Mouse (Mus musculus) erythroblast, embryonic 14.5 days (primary cell): ENCODE measurements around the gene Agpat2. TPM values are rescaled to one million over a fixed set of nuclear protein-coding genes. Genes with fewer than 3 reads are reported as not detected.
A peak's percentile ranks its signal among the peaks of the same experiment; 100 is the strongest.

Experiments
- H3K27me3 ChIP-seq: 2 replicates; pipeline ENCODE4 v1.6.1; 2012; ENCODE audit warnings: inconsistent platforms; ENCODE audit not compliant: control insufficient read depth
- H3K36me3 ChIP-seq: 2 replicates; pipeline ENCODE4 v1.6.1; 2012; ENCODE audit warnings: mild to moderate bottlenecking, inconsistent platforms; ENCODE audit not compliant: control insufficient read depth
- H3K4me1 ChIP-seq: 2 replicates; pipeline ENCODE4 v1.6.1; 2012; ENCODE audit warnings: inconsistent platforms; ENCODE audit not compliant: control insufficient read depth
- H3K4me3 ChIP-seq: replicated peaks from 2 replicates; pipeline ENCODE3; 2012; ENCODE audit warnings: moderate library complexity, mild to moderate bottlenecking, inconsistent platforms
- H3K9me3 ChIP-seq: 2 replicates; pipeline ENCODE4 v1.6.1; 2012; ENCODE audit warnings: low read length, inconsistent platforms, mixed read lengths; ENCODE audit not compliant: control insufficient read depth
- GATA1 ChIP-seq: IDR thresholded peaks from 2 replicates; pipeline ENCODE4 v1.6.1; 2012; ENCODE audit warnings: low read length, inconsistent platforms, mixed read lengths
- TAL1 ChIP-seq: IDR thresholded peaks from 3 replicates; pipeline ENCODE4 v1.6.1; 2012; ENCODE audit warnings: low read length, inconsistent platforms, mixed read lengths
- polyA plus RNA-seq: library from polyadenylated mRNA; stranded (reverse); fragments of >175 nt; gene quantifications from 2 replicates; pipeline ENCODE4 v1.2.3, GENCODE M21; 2012

Agpat2 gene
- polyA plus RNA-seq, 1 experiment: 0.02 TPM

DNA sequence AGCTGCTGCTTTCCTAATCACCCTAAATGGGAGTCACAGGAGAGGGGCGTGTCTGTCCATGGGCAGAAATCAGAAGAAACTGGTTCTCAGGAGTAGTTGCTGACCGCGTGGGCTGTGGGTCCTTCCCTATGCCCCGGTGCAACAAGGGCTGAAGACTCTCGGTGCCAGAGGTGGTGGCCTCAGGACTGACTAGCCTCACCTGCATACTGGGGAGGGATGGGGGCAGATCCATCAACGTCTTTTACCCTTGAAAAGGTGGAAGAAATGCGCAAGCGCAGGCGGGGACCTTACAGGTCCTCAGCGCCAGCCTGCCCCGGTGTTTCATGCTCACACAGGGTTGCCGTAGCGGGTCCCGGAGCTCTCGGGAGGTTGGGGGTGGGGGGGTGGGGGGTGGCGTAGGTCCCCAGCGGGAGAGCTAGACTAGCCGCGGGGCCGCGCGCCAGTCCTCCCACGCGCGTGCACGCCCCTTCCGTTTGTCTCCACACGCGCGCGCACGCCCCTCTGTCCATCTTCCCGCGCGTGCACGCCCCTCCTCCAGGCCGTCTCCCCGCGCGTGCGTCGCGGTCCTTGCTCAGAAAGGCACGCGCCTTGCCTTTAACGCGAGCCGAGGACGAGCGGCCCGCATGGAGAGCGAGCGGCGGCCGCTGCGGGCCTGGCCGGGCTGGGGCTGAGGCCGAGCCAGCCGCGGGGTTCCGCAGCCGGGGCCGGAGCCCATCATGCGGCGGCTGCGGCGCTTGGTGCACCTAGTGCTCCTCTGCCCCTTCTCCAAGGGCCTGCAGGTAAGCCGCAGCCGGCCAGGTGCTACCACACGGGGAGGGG lies 23.9 kb upstream of the Agpat2 start, which contains the start of gene Fam69b:
Gene Fam69b (plus strand): TSS at position 537 of the 819 bp plus-strand sequence.
- no peaks in the 10 kb centered on the region for H3K36me3 ChIP-seq
- TF ChIP-seq TAL1 (no peak), GATA1 (no peak)
- no peaks in the 10 kb centered on the region for H3K9me3 ChIP-seq
- H3K4me3 ChIP-seq: peak within 1 kb of the TSS; percentile 49
- peaks cover 30% of the 10 kb centered on the region for H3K27me3 ChIP-seq
- H3K4me1 ChIP-seq: peaks cover 6% of the 10 kb centered on the region

- H3K36me3 ChIP-seq: no peaks in the 10 kb centered on the region
- peaks cover 30% of the 10 kb centered on the region for H3K27me3 ChIP-seq
- TF ChIP-seq GATA1 (no peak), TAL1 (no peak)
- H3K4me1 ChIP-seq: peaks cover 6% of the 10 kb centered on the region
- no peaks in the 10 kb centered on the region for H3K9me3 ChIP-seq
- H3K4me3 ChIP-seq: no peak overlapping the region
Measured at GRCm38 (mm10) chr2:26626081-26626480, 21.9 kb upstream of the Agpat2 start.

DNA sequence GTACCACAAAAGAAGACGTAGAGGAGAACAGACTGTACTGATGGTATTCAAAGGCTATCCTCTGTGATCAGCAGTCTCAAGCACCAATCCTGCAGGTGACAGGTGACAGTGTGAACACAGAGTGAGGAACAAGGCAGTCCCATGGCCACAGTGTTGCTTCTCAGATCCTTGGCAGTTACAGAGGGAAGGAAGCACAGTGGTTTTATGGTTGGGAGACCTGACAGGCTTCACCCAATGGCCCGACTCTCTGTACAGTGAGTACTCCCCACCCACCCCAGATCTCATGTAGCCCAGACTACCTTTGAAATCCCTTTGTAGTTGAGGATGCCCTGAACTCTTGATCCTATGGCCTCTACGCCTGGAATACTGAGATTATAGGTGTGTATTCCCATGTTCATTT lies 21.2 kb upstream of the Agpat2 start:
- H3K36me3 ChIP-seq: no peaks in the 10 kb centered on the region
- no peak overlapping the region for H3K4me3 ChIP-seq
- H3K4me1 ChIP-seq: peaks cover 6% of the 10 kb centered on the region
- H3K9me3 ChIP-seq: no peaks in the 10 kb centered on the region
- no peak for TF ChIP-seq TAL1
- no peak for TF ChIP-seq GATA1
- H3K27me3 ChIP-seq: peaks cover 28% of the 10 kb centered on the region

GRCm38 (mm10) chr2:26622984-26623383 lies 18.8 kb upstream of the Agpat2 start:
- no peak for TF ChIP-seq TAL1
- no peak for TF ChIP-seq GATA1
- Histone ChIP-seq H3K4me1 (peaks cover 2% of the 10 kb centered on the region), H3K27me3 (peaks cover 14% of the 10 kb centered on the region), H3K36me3 (no peaks in the 10 kb centered on the region), H3K9me3 (no peaks in the 10 kb centered on the region), H3K4me3 (no peak overlapping the region)

DNA sequence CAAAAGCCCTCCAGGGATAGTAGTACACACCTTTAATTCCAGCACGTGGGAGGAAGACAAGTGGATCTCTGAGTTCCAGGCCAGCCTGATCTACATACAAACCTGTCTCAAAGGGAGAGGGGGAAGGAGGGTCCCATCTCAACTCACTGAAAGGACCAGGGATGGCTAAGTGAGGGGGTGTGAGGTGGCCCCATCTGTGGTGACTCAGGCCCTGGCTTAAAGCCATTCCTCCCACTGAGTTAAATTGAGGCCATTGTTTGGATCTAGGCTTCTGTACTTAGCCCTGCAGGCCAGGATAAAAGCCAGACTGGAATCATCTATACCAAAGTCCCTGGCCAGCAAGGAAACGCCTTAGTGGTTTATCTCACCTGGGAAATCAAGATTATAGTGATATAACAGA lies 17.0 kb upstream of the Agpat2 start:
- no peak for TF ChIP-seq TAL1
- no peak for TF ChIP-seq GATA1
- H3K27me3 ChIP-seq: no peaks in the 10 kb centered on the region

GRCm38 (mm10) chr2:26617928-26618327 lies 13.7 kb upstream of the Agpat2 start:
- no peaks in the 10 kb centered on the region for H3K9me3 ChIP-seq
- H3K4me3 ChIP-seq: no peak overlapping the region
- TF ChIP-seq TAL1: no peak
- TF ChIP-seq GATA1: no peak
- no peaks in the 10 kb centered on the region for H3K27me3 ChIP-seq
- no peaks in the 10 kb centered on the region for H3K4me1 ChIP-seq
- H3K36me3 ChIP-seq: no peaks in the 10 kb centered on the region

More for the DNA sequence above, 17.0 kb upstream of the Agpat2 start:
- Histone ChIP-seq H3K4me3 (no peak overlapping the region), H3K9me3 (no peaks in the 10 kb centered on the region), H3K36me3 (no peaks in the 10 kb centered on the region), H3K4me1 (no peaks in the 10 kb centered on the region)

- H3K4me1 ChIP-seq: no peaks in the 10 kb centered on the region
- no peak for TF ChIP-seq TAL1
- no peak for TF ChIP-seq GATA1
- H3K36me3 ChIP-seq: no peaks in the 10 kb centered on the region
- H3K4me3 ChIP-seq: no peak overlapping the region
- no peaks in the 10 kb centered on the region for H3K9me3 ChIP-seq
- no peaks in the 10 kb centered on the region for H3K27me3 ChIP-seq
Measured at GRCm38 (mm10) chr2:26617331-26617730, 13.1 kb upstream of the Agpat2 start.

DNA sequence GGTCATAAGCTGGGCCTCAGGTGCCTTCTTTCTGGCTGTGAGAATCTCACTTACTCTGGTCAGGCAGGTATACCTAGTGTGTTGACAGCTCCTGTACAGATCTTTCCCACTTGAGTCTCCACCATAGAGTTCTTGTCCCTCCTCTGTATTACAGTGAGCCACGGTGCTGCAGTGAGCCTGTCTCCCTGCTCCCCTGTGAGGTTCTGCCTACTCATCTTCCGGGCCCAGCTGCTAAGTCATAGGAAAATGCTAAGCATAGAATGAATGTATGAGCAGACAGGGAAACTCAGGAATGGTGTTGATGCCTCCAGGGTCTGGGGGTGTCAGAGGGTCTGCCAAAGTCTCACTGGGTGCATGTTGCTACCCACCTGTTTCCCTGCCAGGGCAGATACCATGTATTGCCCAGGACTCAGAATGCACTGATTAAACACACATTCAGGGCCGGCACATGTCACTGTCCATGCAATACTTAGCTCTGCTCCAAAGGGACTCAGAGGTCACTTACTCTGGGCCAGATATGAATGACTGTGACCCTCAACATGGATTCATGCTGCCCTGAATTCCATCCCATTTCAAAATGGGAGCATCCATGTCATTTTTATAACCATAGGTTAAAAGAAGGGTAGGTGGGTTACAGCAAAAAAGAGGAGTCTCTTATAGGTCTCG lies 11.4 kb upstream of the Agpat2 start:
- TF ChIP-seq TAL1 (no peak), GATA1 (no peak)
- H3K27me3 ChIP-seq: no peaks in the 10 kb centered on the region
- H3K4me1 ChIP-seq: no peaks in the 10 kb centered on the region
- no peaks in the 10 kb centered on the region for H3K9me3 ChIP-seq
- H3K4me3 ChIP-seq: no peak overlapping the region
- no peaks in the 10 kb centered on the region for H3K36me3 ChIP-seq

- Histone ChIP-seq H3K27me3 (no peaks in the 10 kb centered on the region), H3K4me3 (no peak overlapping the region), H3K9me3 (no peaks in the 10 kb centered on the region), H3K36me3 (no peaks in the 10 kb centered on the region), H3K4me1 (no peaks in the 10 kb centered on the region)
- TF ChIP-seq GATA1: no peak
- TF ChIP-seq TAL1: no peak
Measured at GRCm38 (mm10) chr2:26614903-26615302, 10.7 kb upstream of the Agpat2 start.
